Mouse (Mus musculus) stomach, postnatal 0 days (tissue): Measurements from ENCODE around the gene Arglu1.

Source experiments
- CTCF ChIP-seq: IDR thresholded peaks from 2 replicates; pipeline ENCODE4 v1.5.1; 2016; ENCODE audit warnings: antibody characterized with exemption, low read depth, mild to moderate bottlenecking, moderate library complexity
- EP300 ChIP-seq: optimal IDR thresholded peaks from 2 replicates; pipeline ENCODE3; 2016; ENCODE audit warnings: antibody characterized with exemption

DNA sequence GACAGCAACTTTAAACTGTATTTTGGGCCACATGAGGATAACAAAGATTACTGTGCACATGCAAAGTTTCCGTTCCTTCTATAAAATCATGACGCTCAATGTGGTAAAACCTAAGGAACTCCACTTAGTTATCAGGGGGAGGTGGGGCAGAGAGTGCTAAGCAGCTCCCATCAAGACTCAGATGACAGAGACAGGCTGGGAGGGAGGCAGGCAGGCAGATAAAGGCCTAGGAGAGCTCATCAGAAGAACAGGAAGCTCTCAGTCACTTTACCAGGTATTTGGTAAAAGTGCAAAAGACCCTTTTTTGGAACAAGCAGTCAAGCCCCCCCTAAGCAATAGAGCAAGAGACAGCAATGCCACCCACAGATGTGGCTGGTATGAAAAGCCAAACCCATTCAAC lies 4.8 kb downstream of the Arglu1 start:
- TF ChIP-seq CTCF: no peak
- no peak for TF ChIP-seq EP300
